Mouse (Mus musculus) small intestine, adult 2 months (tissue): ENCODE measurements around the gene Nat10. TPM values are rescaled to one million over a fixed set of nuclear protein-coding genes. Genes with fewer than 3 reads are reported as not detected.
A peak's percentile ranks its signal among the peaks of the same experiment; 100 is the strongest.

Experiments
- H3K27ac ChIP-seq: fragments of 200-500 bp; 2 replicates; pipeline ENCODE4 v1.5.1; 2012; ENCODE audit warnings: low read depth, low read length, control low read depth, inconsistent platforms; ENCODE audit not compliant: insufficient read depth
- H3K27me3 ChIP-seq: fragments of 200-500 bp; 2 replicates; pipeline ENCODE4 v1.6.1; 2012; ENCODE audit warnings: mild to moderate bottlenecking, moderate library complexity, low read length, inconsistent platforms; ENCODE audit not compliant: control insufficient read depth, insufficient read depth
- H3K36me3 ChIP-seq: fragments of 200-500 bp; 2 replicates; pipeline ENCODE4 v1.6.1; 2012; ENCODE audit warnings: mild to moderate bottlenecking, low read length, control low read depth, inconsistent platforms; ENCODE audit not compliant: control insufficient read depth, insufficient read depth
- H3K4me1 ChIP-seq: fragments of 200-500 bp; 2 replicates; pipeline ENCODE4 v1.6.1; 2012; ENCODE audit warnings: low read length, inconsistent platforms, mixed read lengths; ENCODE audit not compliant: control insufficient read depth, insufficient read depth, insufficient read length
- H3K4me3 ChIP-seq: fragments of 200-500 bp; 2 replicates; pipeline ENCODE4 v1.5.1; 2012; ENCODE audit warnings: low read depth, mild to moderate bottlenecking, control low read depth, inconsistent platforms, low read length, moderate library complexity
- CTCF ChIP-seq: fragments of 200-500 bp; IDR thresholded peaks from 2 replicates; pipeline ENCODE4 v1.5.1; 2012; ENCODE audit warnings: low read depth, mild to moderate bottlenecking, control low read depth, inconsistent platforms, low read length, moderate library complexity, mixed read lengths; ENCODE audit not compliant: insufficient replicate concordance, insufficient read length; ENCODE audit errors: extremely low read depth
- POLR2A ChIP-seq: fragments of 200-500 bp; IDR thresholded peaks from 2 replicates; pipeline ENCODE4 v1.6.1; 2012; ENCODE audit warnings: low read depth, mild to moderate bottlenecking, control low read depth, inconsistent platforms, low read length, moderate library complexity
- WGBS: fragments of 180-500 bp; shearing (Covaris S2); methylation state at CpG from one replicate; pipeline ENCODE4 v1.1.7; 2018; 5-methylcytosine and 5-hydroxymethylcytosine counted together
- polyA plus RNA-seq: library from polyadenylated mRNA; depleted of rRNA; stranded (reverse); fragments of >200 nt; gene quantifications from 2 replicates; pipeline ENCODE4 v1.2.3, GENCODE M21; 2012

Gene Nat10
- polyA plus RNA-seq, 1 experiment: 13.4 TPM

- TF ChIP-seq POLR2A: no peak
- TF ChIP-seq CTCF: no peak
Observed at GRCm38 (mm10) chr2:103796211-103796860, 35.3 kb upstream of the Nat10 start.

GRCm38 (mm10) chr2:103795843-103796210, 34.8 kb upstream of the Nat10 start:
- Histone ChIP-seq H3K4me3 (peak overlapping the region; percentile 91), H3K36me3 (peaks cover 17% of the 10 kb centered on the region), H3K27me3 (no peaks in the 10 kb centered on the region), H3K4me1 (peaks cover 2% of the 10 kb centered on the region; the same call in 1 of the 2 replicates), H3K27ac (peak overlapping the region; percentile 87)
- peak; percentile 42; the same call in 1 of the 2 replicates for TF ChIP-seq POLR2A
- TF ChIP-seq CTCF: no peak
- WGBS: 0% methylated on average over 11 of the region's 11 CpGs

More at GRCm38 (mm10) chr2:103796211-103796860, 35.3 kb upstream of the Nat10 start:
- Histone ChIP-seq H3K27me3 (no peaks in the 10 kb centered on the region), H3K27ac (peak overlapping the region; percentile 87), H3K36me3 (peaks cover 13% of the 10 kb centered on the region), H3K4me1 (peaks cover 4% of the 10 kb centered on the region; the same call in 1 of the 2 replicates), H3K4me3 (peak overlapping the region; percentile 91)
- under 1% methylated on average over 42 of the region's 42 CpGs for WGBS

- Histone ChIP-seq H3K27me3 (no peaks in the 10 kb centered on the region), H3K4me3 (no peak overlapping the region), H3K36me3 (peaks cover 35% of the 10 kb centered on the region), H3K4me1 (peaks cover 2% of the 10 kb centered on the region; the same call in 1 of the 2 replicates), H3K27ac (no peak overlapping the region)
- TF ChIP-seq CTCF (no peak), POLR2A (no peak)
- 81% methylated on average over 1 of the region's 1 CpGs for WGBS
Observed at GRCm38 (mm10) chr2:103792009-103792408, 30.9 kb upstream of the Nat10 start.

GRCm38 (mm10) chr2:103785735-103786134, 24.7 kb upstream of the Nat10 start:
- no peaks in the 10 kb centered on the region for H3K27me3 ChIP-seq
- no peak overlapping the region for H3K4me3 ChIP-seq
- H3K36me3 ChIP-seq: peaks cover 26% of the 10 kb centered on the region
- TF ChIP-seq POLR2A (no peak), CTCF (no peak)
- 88% methylated on average over 1 of the region's 1 CpGs for WGBS
- no peak overlapping the region for H3K27ac ChIP-seq
- 0 out of 2 replicates have a peak, but pooled peaks cover 2% of the 10 kb centered on the region for H3K4me1 ChIP-seq

GRCm38 (mm10) chr2:103784621-103785020, 23.6 kb upstream of the Nat10 start:
- 76% methylated on average over 4 of the region's 4 CpGs for WGBS
- no peak for TF ChIP-seq POLR2A
- peak; percentile 60; the same call in 1 of the 2 replicates for TF ChIP-seq CTCF
- no peak overlapping the region for H3K4me3 ChIP-seq
- H3K36me3 ChIP-seq: peaks cover 28% of the 10 kb centered on the region
- no peaks in the 10 kb centered on the region for H3K4me1 ChIP-seq
- no peaks in the 10 kb centered on the region for H3K27me3 ChIP-seq
- no peak overlapping the region for H3K27ac ChIP-seq

- 0 out of 2 replicates have a peak, but pooled peaks cover 2% of the 10 kb centered on the region for H3K4me1 ChIP-seq
- no peak overlapping the region for H3K27ac ChIP-seq
- H3K36me3 ChIP-seq: peaks cover 19% of the 10 kb centered on the region
- TF ChIP-seq CTCF: no peak
- TF ChIP-seq POLR2A: no peak
- 55% methylated on average over 1 of the region's 1 CpGs for WGBS
- no peaks in the 10 kb centered on the region for H3K27me3 ChIP-seq
- H3K4me3 ChIP-seq: no peak overlapping the region
Observed at GRCm38 (mm10) chr2:103762492-103762891, 1.4 kb upstream of the Nat10 start.

- WGBS: 30% methylated on average over 4 of the region's 4 CpGs
- no peak overlapping the region for H3K4me3 ChIP-seq
- TF ChIP-seq CTCF (no peak), POLR2A (no peak)
Observed at GRCm38 (mm10) chr2:103761993-103762392, 923 bp upstream of the Nat10 start.

More at GRCm38 (mm10) chr2:103761993-103762392, 923 bp upstream of the Nat10 start:
- Histone ChIP-seq H3K27me3 (no peaks in the 10 kb centered on the region), H3K4me1 (0 out of 2 replicates have a peak, but pooled peaks cover 2% of the 10 kb centered on the region), H3K36me3 (peaks cover 19% of the 10 kb centered on the region), H3K27ac (no peak overlapping the region)
